ENCODE assay signal across 11 mouse cellular contexts in genomic region chr11:35866140-35866539, GRCm38 (mm10). TPM values are rescaled to one million over a fixed set of nuclear protein-coding genes. Genes with fewer than 3 reads are reported as not detected.
A peak's percentile ranks its signal among the peaks of the same experiment; 100 is the strongest.
DNase-seq lines count a peak whose midpoint lies in the region; ATAC-seq lines count a peak whose summit lies in the region.
"Had no signal": no experiment of that assay in that cellular context is flagged by ENCODE, and none has a peak within 500 bp of the region (broad histone marks: within the 10 kb centered on the region; RNA-seq: fewer than 3 reads in every experiment).

No protein-coding gene starts in this region.

- no peaks in the 10 kb centered on the region for H3K27me3 ChIP-seq in heart, embryonic 16.5 days (ENCODE audit: control insufficient read depth, insufficient read depth, low read length)
- no peaks in the 10 kb centered on the region for H3K27me3 ChIP-seq in forebrain, embryonic 15.5 days
- no peaks in the 10 kb centered on the region for H3K27me3 ChIP-seq in limb, embryonic 10.5 days (ENCODE audit: low read depth, poor library complexity, severe bottlenecking)
- H3K27me3 ChIP-seq in neural tube, embryonic 13.5 days: no peaks in the 10 kb centered on the region

- intact Hi-C loops in heart, postnatal 10 days (cut with DNase I): no loop called here

- WGBS in heart, embryonic 16.5 days: 42% methylated on average over 7 of the region's 7 CpGs
- 13% methylated on average over 7 of the region's 7 CpGs for WGBS in forebrain, embryonic 15.5 days
- 85% methylated on average over 7 of the region's 7 CpGs for WGBS in limb, embryonic 10.5 days
- WGBS in neural tube, embryonic 13.5 days: 27% methylated on average over 7 of the region's 7 CpGs

- no peak for DNase-seq in heart, postnatal 10 days
- no peak for DNase-seq in limb, embryonic 10.5 days (ENCODE audit: low spot score)
- no peak for DNase-seq in kidney, postnatal 14 days
- DNase-seq in kidney, adult 18-20 months: no peak
- no peak for DNase-seq in right cerebral cortex, postnatal 4 days
- DNase-seq: adrenal gland, postnatal 25 days; kidney, adult 9 months had no signal

- ATAC-seq in heart, embryonic 16.5 days (replicated peaks; ENCODE audit: extremely low read depth, insufficient read depth, low FRiP score): peak; percentile 57; the same call in 1 of the 2 replicates
- no peak for ATAC-seq in forebrain, embryonic 15.5 days (replicated peaks)
- ATAC-seq in neural tube, embryonic 13.5 days (ENCODE audit: low read depth): no peak

- no peak overlapping the region for H3K4me3 ChIP-seq in heart, embryonic 16.5 days (ENCODE audit: low read length)
- H3K4me3 ChIP-seq in forebrain, embryonic 15.5 days: no peak overlapping the region
- H3K4me3 ChIP-seq in limb, embryonic 10.5 days: no peak overlapping the region
- no peak overlapping the region for H3K4me3 ChIP-seq in neural tube, embryonic 13.5 days

- H3K4me1 ChIP-seq in heart, embryonic 16.5 days (ENCODE audit: control insufficient read depth, insufficient read depth, low read length): peaks cover 11% of the 10 kb centered on the region
- H3K4me1 ChIP-seq in forebrain, embryonic 15.5 days: peaks cover 34% of the 10 kb centered on the region
- H3K4me1 ChIP-seq in limb, embryonic 10.5 days: peaks cover 36% of the 10 kb centered on the region
- H3K4me1 ChIP-seq in neural tube, embryonic 13.5 days (replicated peaks): peaks cover 35% of the 10 kb centered on the region

- H3K9ac ChIP-seq in heart, embryonic 16.5 days (ENCODE audit: low read length): no peak overlapping the region
- H3K9ac ChIP-seq in forebrain, embryonic 15.5 days (replicated peaks): no peak overlapping the region; the same call in 1 of the 2 replicates
- 0 out of 2 replicates have a peak overlapping the region, but pooled peaks have one; percentile 2 for H3K9ac ChIP-seq in neural tube, embryonic 13.5 days

- H3K4me2 ChIP-seq in heart, embryonic 16.5 days (ENCODE audit: low read depth, low read length): peak overlapping the region; percentile 1; the same call in 1 of the 2 replicates
- no peak overlapping the region for H3K4me2 ChIP-seq in forebrain, embryonic 15.5 days (replicated peaks)
- no peak overlapping the region for H3K4me2 ChIP-seq in neural tube, embryonic 13.5 days

- no peaks in the 10 kb centered on the region for H3K36me3 ChIP-seq in heart, embryonic 16.5 days (ENCODE audit: control insufficient read depth, insufficient read depth)
- peaks cover 14% of the 10 kb centered on the region for H3K36me3 ChIP-seq in forebrain, embryonic 15.5 days
- H3K36me3 ChIP-seq in limb, embryonic 10.5 days: no peaks in the 10 kb centered on the region
- peaks cover 20% of the 10 kb centered on the region for H3K36me3 ChIP-seq in neural tube, embryonic 13.5 days

- no peaks in the 10 kb centered on the region for H3K9me3 ChIP-seq in heart, embryonic 16.5 days (replicated peaks; ENCODE audit: control insufficient read depth, low read length)
- H3K9me3 ChIP-seq in forebrain, embryonic 15.5 days: no peaks in the 10 kb centered on the region
- no peaks in the 10 kb centered on the region for H3K9me3 ChIP-seq in limb, embryonic 10.5 days (replicated peaks)
- no peaks in the 10 kb centered on the region for H3K9me3 ChIP-seq in neural tube, embryonic 13.5 days

- H3K27ac ChIP-seq in heart, embryonic 16.5 days (ENCODE audit: low read length): no peak overlapping the region
- peak overlapping the region; percentile 93 for H3K27ac ChIP-seq in forebrain, embryonic 15.5 days (replicated peaks)
- peak overlapping the region; percentile 84 for H3K27ac ChIP-seq in limb, embryonic 10.5 days
- H3K27ac ChIP-seq in neural tube, embryonic 13.5 days (replicated peaks): peak overlapping the region; percentile 94
- H3K27ac ChIP-seq: stomach, postnatal 0 days had no signal

RNA-seq across cellular contexts. Expression of gene Rars, which starts 31.8 kb away (rescaled TPM):
- 59.1 and 64.5 TPM in 2 replicates for polyA plus RNA-seq in heart, embryonic 16.5 days (2015; fragmentation: Nextera tagmentation; extraction: Ambion mirVana)
- total RNA-seq in heart, postnatal 10 days (2021): 10 to 100 TPM; 40.9 to 41.5 TPM
- polyA plus RNA-seq in forebrain, embryonic 15.5 days (2015; fragmentation: Nextera tagmentation; extraction: Ambion mirVana): 69.9 and 71.9 TPM in 2 replicates
- polyA plus RNA-seq in limb, embryonic 10.5 days (2016; fragmentation: Nextera tagmentation; extraction: Ambion mirVana): 109 and 113 TPM in 2 replicates
- 73.9 and 78.9 TPM in 2 replicates for polyA plus RNA-seq in neural tube, embryonic 13.5 days (2015; fragmentation: Nextera tagmentation; extraction: Ambion mirVana)
